Mouse (Mus musculus): ENCODE data around the gene Rab11fip3. TPM values are rescaled to one million over a fixed set of nuclear protein-coding genes. Genes with fewer than 3 reads are reported as not detected.

Rab11fip3 gene
- polyA plus RNA-seq, 1 experiment = 26.2 TPM

DNA sequence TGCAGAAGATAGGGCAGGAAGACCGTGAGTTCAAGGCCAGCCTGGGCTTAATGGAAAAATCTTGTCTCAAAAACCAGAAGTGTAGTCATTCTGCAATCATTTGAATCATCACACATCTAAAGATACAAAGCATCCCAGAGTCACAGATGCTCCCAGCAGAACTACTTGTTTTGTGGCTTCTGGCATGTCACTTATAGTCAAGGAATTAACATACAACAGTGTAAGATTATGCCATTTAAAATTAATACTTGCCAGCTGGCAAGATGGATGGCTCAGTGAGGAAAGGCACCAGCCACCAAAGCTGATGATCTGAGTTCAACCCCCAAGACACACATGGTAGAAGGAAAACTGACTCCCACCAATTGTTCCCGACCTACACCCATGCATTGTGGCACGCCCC lies 52.3 kb downstream of the Rab11fip3 start:
- Histone ChIP-seq H3K27me3 (ENCODE audit: control insufficient read depth, insufficient read depth, low read length) (no peaks in the 10 kb centered on the region), H3K4me1 (replicated peaks; ENCODE audit: control insufficient read depth, insufficient read depth, low read length) (peaks cover 10% of the 10 kb centered on the region), H3K36me3 (ENCODE audit: control insufficient read depth, insufficient read depth, low read length) (no peaks in the 10 kb centered on the region), H3K4me3 (ENCODE audit: control insufficient read depth, insufficient read depth, low read length) (no peak overlapping the region), H3K27ac (ENCODE audit: control insufficient read depth, insufficient read depth, low read length) (no peak overlapping the region)
- TF ChIP-seq POLR2A (IDR thresholded peaks at IDR 0.05; ENCODE audit: control insufficient read depth, extremely low read depth, insufficient read depth, low read length, poor library complexity) (no peak), CTCF (IDR thresholded peaks at IDR 0.05; ENCODE audit: borderline replicate concordance, control insufficient read depth, extremely low read depth, insufficient read depth, low read length, poor library complexity) (no peak)
- WGBS = 92% methylated on average over 3 of the region's 3 CpGs
- DNase-seq = no peak

DNA sequence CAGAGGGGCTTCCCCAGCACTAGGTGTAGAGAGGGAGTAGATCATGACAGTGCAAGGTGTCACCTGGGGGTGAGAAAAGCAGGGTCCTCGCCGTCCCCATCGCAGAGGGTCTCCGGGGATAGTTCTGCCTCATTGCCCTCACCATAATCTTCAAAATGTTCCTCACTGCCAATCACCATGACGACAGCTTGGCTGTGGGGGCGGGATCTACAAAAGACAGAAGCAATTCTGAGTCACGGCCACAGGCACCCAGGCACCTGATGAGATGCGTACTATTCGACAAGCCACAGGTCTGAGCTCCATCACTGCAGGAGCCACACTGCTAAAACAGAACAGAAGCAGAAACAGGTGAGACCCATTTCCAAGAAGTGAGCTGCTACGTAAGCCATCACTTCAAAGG lies 55.6 kb downstream of the Rab11fip3 start:
- H3K4me3 ChIP-seq (ENCODE audit: control insufficient read depth, insufficient read depth, low read length) = no peak overlapping the region

DNA sequence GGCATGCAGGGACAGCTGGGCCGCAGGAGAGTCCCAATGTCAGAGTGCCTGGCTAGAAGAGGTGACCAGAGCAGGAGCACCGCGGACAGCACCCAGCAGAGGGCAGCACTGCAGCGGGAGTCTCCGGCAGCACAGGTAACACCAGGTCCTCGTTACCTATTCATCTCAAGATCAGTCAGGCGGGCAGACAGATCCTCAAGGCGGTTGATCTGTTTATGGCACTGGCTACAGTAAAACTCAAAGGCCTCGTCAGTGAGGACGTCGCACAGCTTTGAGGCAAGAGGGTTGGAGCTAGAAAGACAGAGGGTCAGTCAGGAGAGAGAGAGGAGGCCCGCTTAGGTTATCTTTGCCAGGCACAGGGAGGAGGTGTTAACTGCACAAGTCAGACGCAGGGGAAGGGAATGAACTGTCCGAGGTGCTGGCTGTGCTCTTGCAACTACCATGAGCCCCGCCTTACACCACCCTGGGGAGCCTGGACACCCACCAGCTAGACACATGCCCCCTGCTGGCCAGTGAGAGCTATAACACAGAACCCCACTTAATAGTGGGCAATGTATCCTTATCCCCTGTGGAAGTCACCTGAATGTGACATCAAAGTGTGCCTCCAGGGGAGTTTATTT lies 57.4 kb downstream of the Rab11fip3 start:
- TF ChIP-seq POLR2A (IDR thresholded peaks at IDR 0.05; ENCODE audit: control insufficient read depth, extremely low read depth, insufficient read depth, low read length, poor library complexity) = no peak
- peak; percentile 93 for TF ChIP-seq CTCF (IDR thresholded peaks at IDR 0.05; ENCODE audit: borderline replicate concordance, control insufficient read depth, extremely low read depth, insufficient read depth, low read length, poor library complexity)
- Histone ChIP-seq H3K27ac (ENCODE audit: control insufficient read depth, insufficient read depth, low read length) (no peak overlapping the region), H3K4me3 (ENCODE audit: control insufficient read depth, insufficient read depth, low read length) (no peak overlapping the region), H3K36me3 (ENCODE audit: control insufficient read depth, insufficient read depth, low read length) (no peaks in the 10 kb centered on the region), H3K27me3 (ENCODE audit: control insufficient read depth, insufficient read depth, low read length) (no peaks in the 10 kb centered on the region), H3K4me1 (replicated peaks; ENCODE audit: control insufficient read depth, insufficient read depth, low read length) (0 out of 2 replicates have a peak, but pooled peaks cover 4% of the 10 kb centered on the region)
- peak; percentile 80 for DNase-seq
- WGBS = 15% methylated on average over 15 of the region's 15 CpGs

More for the DNA sequence above, 55.6 kb downstream of the Rab11fip3 start:
- TF ChIP-seq CTCF (IDR thresholded peaks at IDR 0.05; ENCODE audit: borderline replicate concordance, control insufficient read depth, extremely low read depth, insufficient read depth, low read length, poor library complexity) = no peak
- no peak for TF ChIP-seq POLR2A (IDR thresholded peaks at IDR 0.05; ENCODE audit: control insufficient read depth, extremely low read depth, insufficient read depth, low read length, poor library complexity)
- Histone ChIP-seq H3K27me3 (ENCODE audit: control insufficient read depth, insufficient read depth, low read length) (no peaks in the 10 kb centered on the region), H3K36me3 (ENCODE audit: control insufficient read depth, insufficient read depth, low read length) (no peaks in the 10 kb centered on the region), H3K4me1 (replicated peaks; ENCODE audit: control insufficient read depth, insufficient read depth, low read length) (0 out of 2 replicates have a peak, but pooled peaks cover 4% of the 10 kb centered on the region), H3K27ac (ENCODE audit: control insufficient read depth, insufficient read depth, low read length) (no peak overlapping the region)
- DNase-seq = no peak
- 90% methylated on average over 10 of the region's 10 CpGs for WGBS

DNA sequence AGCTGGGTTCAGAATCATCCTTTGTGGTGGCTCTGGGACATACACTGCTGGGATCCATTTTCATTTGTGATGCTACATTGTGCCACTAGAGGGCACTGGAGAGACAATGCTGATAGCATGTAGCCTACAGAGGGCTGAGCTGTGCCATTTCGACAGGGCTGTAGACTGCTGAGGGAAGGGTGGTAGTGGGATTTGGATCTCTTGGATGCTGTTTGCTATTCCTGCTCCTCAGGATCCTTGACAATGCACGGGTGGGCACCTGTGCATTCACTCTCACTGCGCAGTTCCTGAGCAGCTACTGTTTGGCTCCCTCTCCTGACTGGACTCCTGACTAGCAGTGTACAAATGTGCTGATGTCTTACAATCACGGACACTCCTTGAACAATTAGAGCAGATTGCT lies 59.8 kb downstream of the Rab11fip3 start:
- 18% methylated on average over 4 of the region's 4 CpGs for WGBS
- Histone ChIP-seq H3K27ac (ENCODE audit: control insufficient read depth, insufficient read depth, low read length) (no peak overlapping the region), H3K36me3 (ENCODE audit: control insufficient read depth, insufficient read depth, low read length) (no peaks in the 10 kb centered on the region), H3K27me3 (ENCODE audit: control insufficient read depth, insufficient read depth, low read length) (no peaks in the 10 kb centered on the region), H3K4me3 (ENCODE audit: control insufficient read depth, insufficient read depth, low read length) (no peak overlapping the region), H3K4me1 (replicated peaks; ENCODE audit: control insufficient read depth, insufficient read depth, low read length) (0 out of 2 replicates have a peak, but pooled peaks cover 4% of the 10 kb centered on the region)
- TF ChIP-seq POLR2A (IDR thresholded peaks at IDR 0.05; ENCODE audit: control insufficient read depth, extremely low read depth, insufficient read depth, low read length, poor library complexity) (no peak), CTCF (IDR thresholded peaks at IDR 0.05; ENCODE audit: borderline replicate concordance, control insufficient read depth, extremely low read depth, insufficient read depth, low read length, poor library complexity) (peak; percentile 78; the same call in 1 of the 2 replicates)
- peak; percentile 81 for DNase-seq

DNA sequence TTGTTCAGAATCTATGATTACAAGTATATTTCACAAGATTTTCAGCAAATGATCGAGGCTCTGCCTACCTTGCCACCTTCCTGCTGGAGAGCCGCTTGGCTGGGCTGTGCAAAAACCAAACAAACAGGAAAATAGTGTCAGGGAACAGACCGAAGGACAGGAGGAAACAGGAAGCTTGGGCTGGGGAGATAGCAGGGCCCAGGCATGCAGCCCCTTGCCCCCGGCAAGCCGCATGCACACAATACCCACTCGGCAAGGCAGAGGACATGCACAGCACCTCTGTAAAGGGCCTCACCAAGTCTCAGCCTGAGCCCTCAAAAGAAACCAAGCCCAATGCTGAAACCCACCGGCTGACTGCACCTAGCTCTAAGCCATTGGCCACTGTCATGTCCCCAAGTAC lies 60.6 kb downstream of the Rab11fip3 start:
- 75% methylated on average over 7 of the region's 7 CpGs for WGBS
- Histone ChIP-seq H3K36me3 (ENCODE audit: control insufficient read depth, insufficient read depth, low read length) (no peaks in the 10 kb centered on the region), H3K27ac (ENCODE audit: control insufficient read depth, insufficient read depth, low read length) (no peak overlapping the region), H3K27me3 (ENCODE audit: control insufficient read depth, insufficient read depth, low read length) (no peaks in the 10 kb centered on the region), H3K4me1 (replicated peaks; ENCODE audit: control insufficient read depth, insufficient read depth, low read length) (0 out of 2 replicates have a peak, but pooled peaks cover 4% of the 10 kb centered on the region), H3K4me3 (ENCODE audit: control insufficient read depth, insufficient read depth, low read length) (no peak overlapping the region)
- no peak for DNase-seq
- no peak for TF ChIP-seq POLR2A (IDR thresholded peaks at IDR 0.05; ENCODE audit: control insufficient read depth, extremely low read depth, insufficient read depth, low read length, poor library complexity)
- TF ChIP-seq CTCF (IDR thresholded peaks at IDR 0.05; ENCODE audit: borderline replicate concordance, control insufficient read depth, extremely low read depth, insufficient read depth, low read length, poor library complexity) = no peak

DNA sequence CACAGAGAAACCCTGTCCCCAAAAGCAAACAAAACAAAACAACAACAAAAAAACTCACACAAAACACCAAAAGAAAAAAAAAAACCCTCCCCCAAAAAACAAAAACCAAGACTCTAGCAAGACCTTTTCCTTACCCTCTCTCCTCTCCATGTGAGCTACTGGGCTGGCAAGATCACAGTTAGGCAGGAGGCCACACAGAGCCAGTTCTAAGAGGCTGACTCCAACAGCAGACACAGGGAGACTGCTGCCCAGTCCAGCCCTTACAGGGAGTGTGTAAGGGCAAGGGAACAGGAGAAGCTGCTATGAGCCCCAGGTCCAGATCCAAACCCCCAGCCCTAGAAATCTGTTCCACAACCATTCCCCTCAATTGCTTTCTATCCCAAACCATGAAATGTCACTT lies 61.0 kb downstream of the Rab11fip3 start:
- DNase-seq = no peak
- Histone ChIP-seq H3K36me3 (ENCODE audit: control insufficient read depth, insufficient read depth, low read length) (no peaks in the 10 kb centered on the region), H3K27ac (ENCODE audit: control insufficient read depth, insufficient read depth, low read length) (no peak overlapping the region), H3K27me3 (ENCODE audit: control insufficient read depth, insufficient read depth, low read length) (no peaks in the 10 kb centered on the region), H3K4me1 (replicated peaks; ENCODE audit: control insufficient read depth, insufficient read depth, low read length) (0 out of 2 replicates have a peak, but pooled peaks cover 4% of the 10 kb centered on the region), H3K4me3 (ENCODE audit: control insufficient read depth, insufficient read depth, low read length) (no peak overlapping the region)
- TF ChIP-seq CTCF (IDR thresholded peaks at IDR 0.05; ENCODE audit: borderline replicate concordance, control insufficient read depth, extremely low read depth, insufficient read depth, low read length, poor library complexity) = no peak
- no peak for TF ChIP-seq POLR2A (IDR thresholded peaks at IDR 0.05; ENCODE audit: control insufficient read depth, extremely low read depth, insufficient read depth, low read length, poor library complexity)
